Mouse (Mus musculus) neural tube, embryonic 15.5 days (tissue): ENCODE data around the gene Tbc1d1. TPM values are rescaled to one million over a fixed set of nuclear protein-coding genes. Genes with fewer than 3 reads are reported as not detected.
A peak's percentile ranks its signal among the peaks of the same experiment; 100 is the strongest.

ENCODE experiments used
- ATAC-seq: fragments of 200-750 bp; cut with Nextera tagmentation; 2 replicates; pipeline ENCODE4 v1.8.0; 2017; ENCODE audit warnings: mild to moderate bottlenecking, moderate TSS enrichment, moderate library complexity; ENCODE audit not compliant: low FRiP score
- H3K27ac ChIP-seq: fragments of 300-500 bp; sonication (generic); replicated peaks from 2 replicates; pipeline ENCODE4 v1.5.1; 2015; ENCODE audit warnings: mild to moderate bottlenecking, inconsistent platforms
- H3K27me3 ChIP-seq: fragments of 300-500 bp; sonication (generic); replicated peaks from 2 replicates; pipeline ENCODE4 v1.6.1; 2015; ENCODE audit warnings: inconsistent platforms
- H3K36me3 ChIP-seq: fragments of 300-500 bp; sonication (generic); 2 replicates; pipeline ENCODE4 v1.6.1; 2015; ENCODE audit warnings: inconsistent platforms
- H3K4me1 ChIP-seq: fragments of 300-500 bp; sonication (generic); 2 replicates; pipeline ENCODE4 v1.6.1; 2015; ENCODE audit warnings: inconsistent platforms
- H3K4me2 ChIP-seq: fragments of 300-500 bp; sonication (generic); 2 replicates; pipeline ENCODE4 v1.6.1; 2015; ENCODE audit warnings: inconsistent platforms, mild to moderate bottlenecking, moderate library complexity
- H3K4me3 ChIP-seq: fragments of 300-500 bp; sonication (generic); replicated peaks from 2 replicates; pipeline ENCODE4 v1.5.1; 2015; ENCODE audit warnings: mild to moderate bottlenecking, inconsistent platforms
- H3K9ac ChIP-seq: fragments of 300-500 bp; sonication (generic); replicated peaks from 2 replicates; pipeline ENCODE4 v1.6.1; 2015; ENCODE audit warnings: mild to moderate bottlenecking, inconsistent platforms
- H3K9me3 ChIP-seq: fragments of 300-500 bp; sonication (generic); replicated peaks from 2 replicates; pipeline ENCODE4 v1.6.1; 2016; ENCODE audit warnings: inconsistent platforms
- WGBS: fragments of 180-500 bp; shearing (Covaris S2); methylation state at CpG from one replicate; pipeline ENCODE4 v1.1.7; 2015; ENCODE audit warnings: mixed read lengths; 5-methylcytosine and 5-hydroxymethylcytosine counted together
- polyA plus RNA-seq: library from polyadenylated mRNA; unstranded; fragments of >200 nt; fragmentation: Nextera tagmentation; extraction: Ambion mirVana; gene quantifications from 2 replicates; pipeline ENCODE4 v1.2.1, GENCODE M21; 2015

The Tbc1d1 gene
- polyA plus RNA-seq, 1 experiment from 2014 or later: 13.5 TPM

GRCm38 (mm10) chr5:64162582-64162981 lies 6.5 kb downstream of the Tbc1d1 start:
- no peak for ATAC-seq
- WGBS: 88% methylated on average over 5 of the region's 5 CpGs
- Histone ChIP-seq H3K36me3 (no peaks in the 10 kb centered on the region), H3K27me3 (peaks cover 25% of the 10 kb centered on the region), H3K9me3 (no peaks in the 10 kb centered on the region), H3K4me1 (peaks cover 29% of the 10 kb centered on the region), H3K4me3 (no peak overlapping the region), H3K9ac (no peak overlapping the region), H3K4me2 (no peak overlapping the region), H3K27ac (no peak overlapping the region)

- Histone ChIP-seq H3K36me3 (no peaks in the 10 kb centered on the region), H3K27ac (no peak overlapping the region), H3K4me3 (no peak overlapping the region), H3K4me1 (peaks cover 18% of the 10 kb centered on the region), H3K27me3 (peaks cover 17% of the 10 kb centered on the region; the same call in 1 of the 2 replicates), H3K9me3 (no peaks in the 10 kb centered on the region), H3K4me2 (no peak overlapping the region), H3K9ac (no peak overlapping the region)
- 91% methylated on average over 3 of the region's 3 CpGs for WGBS
- ATAC-seq: no peak
These were observed 8.3 kb downstream of the Tbc1d1 start for GRCm38 (mm10) chr5:64164414-64164813.

GRCm38 (mm10) chr5:64165826-64166225 lies 9.7 kb downstream of the Tbc1d1 start:
- no peak for ATAC-seq
- Histone ChIP-seq H3K4me2 (no peak overlapping the region), H3K4me1 (peaks cover 8% of the 10 kb centered on the region), H3K27ac (no peak overlapping the region), H3K9ac (no peak overlapping the region), H3K4me3 (no peak overlapping the region), H3K27me3 (peaks cover 15% of the 10 kb centered on the region; the same call in 1 of the 2 replicates), H3K36me3 (no peaks in the 10 kb centered on the region), H3K9me3 (no peaks in the 10 kb centered on the region)
- 55% methylated on average over 2 of the region's 2 CpGs for WGBS

GRCm38 (mm10) chr5:64168990-64169540 lies 13.0 kb downstream of the Tbc1d1 start:
- Histone ChIP-seq H3K4me2 (no peak overlapping the region), H3K4me3 (no peak overlapping the region), H3K9me3 (no peaks in the 10 kb centered on the region), H3K4me1 (no peaks in the 10 kb centered on the region), H3K36me3 (no peaks in the 10 kb centered on the region), H3K27ac (no peak overlapping the region), H3K9ac (no peak overlapping the region), H3K27me3 (no peaks in the 10 kb centered on the region)
- WGBS: 96% methylated on average over 10 of the region's 10 CpGs
- ATAC-seq: no peak

- Histone ChIP-seq H3K36me3 (no peaks in the 10 kb centered on the region), H3K4me2 (no peak overlapping the region), H3K4me3 (no peak overlapping the region), H3K27ac (no peak overlapping the region), H3K4me1 (0 out of 2 replicates have a peak, but pooled peaks cover 3% of the 10 kb centered on the region), H3K9me3 (no peaks in the 10 kb centered on the region), H3K9ac (no peak overlapping the region), H3K27me3 (no peaks in the 10 kb centered on the region)
- ATAC-seq: peak; percentile 46
- WGBS: 55% methylated on average over 3 of the region's 3 CpGs
These were observed 16.8 kb downstream of the Tbc1d1 start for GRCm38 (mm10) chr5:64172884-64173283.

- 61% methylated on average over 16 of the region's 16 CpGs for WGBS
- Histone ChIP-seq H3K4me2 (peak overlapping the region; percentile 5; the same call in 1 of the 2 replicates), H3K9me3 (no peaks in the 10 kb centered on the region), H3K27ac (no peak overlapping the region; the same call in 1 of the 2 replicates), H3K9ac (no peak overlapping the region), H3K4me1 (0 out of 2 replicates have a peak, but pooled peaks cover 3% of the 10 kb centered on the region), H3K4me3 (no peak overlapping the region), H3K36me3 (no peaks in the 10 kb centered on the region), H3K27me3 (no peaks in the 10 kb centered on the region)
- ATAC-seq: peak; percentile 22
These were observed 17.2 kb downstream of the Tbc1d1 start for GRCm38 (mm10) chr5:64173302-64173701.

- Histone ChIP-seq H3K36me3 (no peaks in the 10 kb centered on the region), H3K27me3 (no peaks in the 10 kb centered on the region), H3K9ac (no peak overlapping the region), H3K4me1 (0 out of 2 replicates have a peak, but pooled peaks cover 3% of the 10 kb centered on the region), H3K27ac (no peak overlapping the region), H3K4me2 (no peak overlapping the region), H3K4me3 (no peak overlapping the region), H3K9me3 (no peaks in the 10 kb centered on the region)
- 82% methylated on average over 5 of the region's 5 CpGs for WGBS
- ATAC-seq: no peak
These were observed 18.4 kb downstream of the Tbc1d1 start for GRCm38 (mm10) chr5:64174429-64174935.

- Histone ChIP-seq H3K36me3 (no peaks in the 10 kb centered on the region), H3K4me1 (peaks cover 3% of the 10 kb centered on the region; the same call in 1 of the 2 replicates), H3K4me2 (no peak overlapping the region), H3K9ac (no peak overlapping the region), H3K27me3 (no peaks in the 10 kb centered on the region), H3K27ac (no peak overlapping the region), H3K9me3 (no peaks in the 10 kb centered on the region), H3K4me3 (no peak overlapping the region)
- 84% methylated on average over 8 of the region's 8 CpGs for WGBS
- no peak for ATAC-seq
These were observed 24.4 kb downstream of the Tbc1d1 start for GRCm38 (mm10) chr5:64180548-64180947.

- Histone ChIP-seq H3K4me1 (peaks cover 3% of the 10 kb centered on the region; the same call in 1 of the 2 replicates), H3K27ac (no peak overlapping the region), H3K9ac (no peak overlapping the region), H3K9me3 (no peaks in the 10 kb centered on the region), H3K36me3 (no peaks in the 10 kb centered on the region), H3K4me2 (no peak overlapping the region), H3K27me3 (no peaks in the 10 kb centered on the region), H3K4me3 (no peak overlapping the region)
- ATAC-seq: no peak
- 42% methylated on average over 4 of the region's 4 CpGs for WGBS
These were observed 27.6 kb downstream of the Tbc1d1 start for GRCm38 (mm10) chr5:64183712-64184111.

- no peaks in the 10 kb centered on the region for H3K36me3 ChIP-seq
- no peak overlapping the region for H3K27ac ChIP-seq
- no peaks in the 10 kb centered on the region for H3K9me3 ChIP-seq
- peaks cover 3% of the 10 kb centered on the region; the same call in 1 of the 2 replicates for H3K4me1 ChIP-seq
- no peak overlapping the region for H3K4me2 ChIP-seq
- WGBS: 54% methylated on average over 7 of the region's 7 CpGs
- H3K27me3 ChIP-seq: no peaks in the 10 kb centered on the region
- ATAC-seq: no peak
- no peak overlapping the region for H3K9ac ChIP-seq
- no peak overlapping the region for H3K4me3 ChIP-seq
These were observed 29.2 kb downstream of the Tbc1d1 start for GRCm38 (mm10) chr5:64185257-64185656.

- no peak for ATAC-seq
- Histone ChIP-seq H3K4me1 (peaks cover 3% of the 10 kb centered on the region; the same call in 1 of the 2 replicates), H3K4me3 (no peak overlapping the region), H3K4me2 (no peak overlapping the region), H3K9ac (no peak overlapping the region), H3K27ac (no peak overlapping the region), H3K36me3 (no peaks in the 10 kb centered on the region), H3K9me3 (no peaks in the 10 kb centered on the region), H3K27me3 (no peaks in the 10 kb centered on the region)
- 60% methylated on average over 5 of the region's 5 CpGs for WGBS
These were observed 30.5 kb downstream of the Tbc1d1 start for GRCm38 (mm10) chr5:64186566-64186965.

GRCm38 (mm10) chr5:64188083-64188648 lies 32.1 kb downstream of the Tbc1d1 start:
- no peak for ATAC-seq
- H3K9ac ChIP-seq: no peak overlapping the region
- 45% methylated on average over 3 of the region's 3 CpGs for WGBS
- no peak overlapping the region for H3K4me3 ChIP-seq
- no peak overlapping the region for H3K27ac ChIP-seq
- H3K9me3 ChIP-seq: no peaks in the 10 kb centered on the region
- H3K4me1 ChIP-seq: no peaks in the 10 kb centered on the region
- no peaks in the 10 kb centered on the region for H3K36me3 ChIP-seq
- no peaks in the 10 kb centered on the region for H3K27me3 ChIP-seq
- H3K4me2 ChIP-seq: no peak overlapping the region
